Mouse (Mus musculus) cerebellum, adult 2 months (tissue): ENCODE results near the gene Nr2c1. TPM values are rescaled to one million over a fixed set of nuclear protein-coding genes. Genes with fewer than 3 reads are reported as not detected.

Experiments used
- DNase-seq, 2 experiments: peaks; one replicate each; pipeline ENCODE4 v3.0.0; 2021
- H3K27ac ChIP-seq: fragments of 200-500 bp; 2 replicates; pipeline ENCODE4 v1.5.1; 2012; ENCODE audit warnings: low read length, control low read depth, inconsistent platforms; ENCODE audit not compliant: insufficient read depth
- H3K27me3 ChIP-seq: fragments of 200-500 bp; 2 replicates; pipeline ENCODE4 v1.6.1; 2012; ENCODE audit warnings: inconsistent platforms, mild to moderate bottlenecking, low read length, moderate library complexity; ENCODE audit not compliant: control insufficient read depth, insufficient read depth
- H3K4me1 ChIP-seq: fragments of 200-500 bp; 2 replicates; pipeline ENCODE4 v1.6.1; 2011; ENCODE audit warnings: low read length; ENCODE audit not compliant: control insufficient read depth, insufficient read depth
- H3K4me3 ChIP-seq: fragments of 200-500 bp; replicated peaks from 2 replicates; pipeline ENCODE3; 2011; ENCODE audit warnings: mild to moderate bottlenecking, low read depth, low read length, control low read depth; ENCODE audit not compliant: insufficient read depth
- CTCF ChIP-seq: fragments of 200-500 bp; IDR thresholded peaks from 2 replicates; pipeline ENCODE4 v1.5.1; 2011; ENCODE audit warnings: low read depth, mild to moderate bottlenecking, control low read depth, low read length, moderate library complexity, borderline replicate concordance; ENCODE audit not compliant: insufficient read depth
- POLR2A ChIP-seq: fragments of 200-500 bp; IDR thresholded peaks from 2 replicates; pipeline ENCODE4 v1.6.1; 2011; ENCODE audit warnings: low read length, control low read depth, borderline replicate concordance; ENCODE audit not compliant: insufficient read depth
- WGBS: fragments of 180-500 bp; shearing (Covaris S2); methylation state at CpG from one replicate; pipeline ENCODE4 v1.1.7; 2018; 5-methylcytosine and 5-hydroxymethylcytosine counted together
- polyA plus RNA-seq: library from polyadenylated mRNA; depleted of rRNA; stranded (reverse); fragments of >200 nt; gene quantifications from 2 replicates; pipeline ENCODE4 v1.2.3, GENCODE M21; 2012

The Nr2c1 gene
- polyA plus RNA-seq, 1 experiment = 10.4 TPM

DNA sequence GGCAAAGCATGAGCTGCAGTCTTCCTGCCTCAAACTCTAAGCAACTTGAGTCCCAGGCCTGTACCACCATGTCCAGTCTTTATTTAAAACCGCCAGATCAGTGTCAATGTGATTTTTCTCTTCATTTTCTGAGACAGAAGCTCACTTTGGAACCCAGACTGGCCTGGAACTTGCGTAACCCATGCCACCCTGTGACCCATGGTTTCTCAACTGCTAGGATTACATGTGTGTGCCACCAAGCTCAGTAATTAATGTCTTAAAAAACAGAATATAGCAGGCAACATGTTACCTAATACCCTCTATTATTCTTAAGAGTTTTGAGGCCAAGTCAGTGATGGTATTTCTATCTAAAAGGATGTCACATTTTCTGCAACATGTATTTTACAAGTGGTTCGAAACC lies 5.4 kb upstream of the Nr2c1 start:
- WGBS = 92% methylated on average over 3 of the region's 3 CpGs
- Histone ChIP-seq H3K27ac (no peak overlapping the region), H3K4me1 (no peaks in the 10 kb centered on the region), H3K27me3 (no peaks in the 10 kb centered on the region), H3K4me3 (no peak overlapping the region)
- no peak for DNase-seq
- TF ChIP-seq CTCF (no peak), POLR2A (no peak)

- DNase-seq = no peak
- no peaks in the 10 kb centered on the region for H3K27me3 ChIP-seq
- no peak overlapping the region for H3K27ac ChIP-seq
- H3K4me1 ChIP-seq = no peaks in the 10 kb centered on the region
- no peak for TF ChIP-seq CTCF
- no peak for TF ChIP-seq POLR2A
- WGBS = 58% methylated on average over 5 of the region's 5 CpGs
- no peak overlapping the region for H3K4me3 ChIP-seq
Measured at GRCm38 (mm10) chr10:94144581-94144980, 3.2 kb upstream of the Nr2c1 start.

DNA sequence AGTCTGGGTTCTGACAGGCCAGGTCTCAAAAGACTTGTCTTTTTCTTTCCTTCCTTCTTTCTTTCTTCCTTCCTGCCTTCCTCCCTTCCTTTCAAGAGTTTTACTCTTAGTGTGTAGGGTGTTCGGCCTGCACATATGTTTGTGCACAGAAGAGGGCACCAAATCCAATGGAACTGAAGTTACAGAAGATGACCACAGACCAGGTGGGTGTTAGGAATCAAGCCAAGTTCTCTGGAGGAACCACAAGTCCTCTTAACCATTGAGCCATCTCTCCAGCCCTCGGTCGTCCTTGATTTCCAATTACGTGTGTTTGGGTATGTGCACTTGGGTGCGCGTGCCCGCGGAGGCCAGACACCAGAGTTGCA lies 450 bp upstream of the Nr2c1 start:
- Histone ChIP-seq H3K4me1 (no peaks in the 10 kb centered on the region), H3K4me3 (peak overlapping the region; percentile 64), H3K27ac (peak overlapping the region; percentile 16; the same call in 1 of the 2 replicates), H3K27me3 (no peaks in the 10 kb centered on the region)
- WGBS = 5% methylated on average over 8 of the region's 8 CpGs
- TF ChIP-seq POLR2A (no peak), CTCF (no peak)
- DNase-seq = no peak

GRCm38 (mm10) chr10:94151488-94151887 lies 3.7 kb downstream of the Nr2c1 start:
- no peak for TF ChIP-seq CTCF
- TF ChIP-seq POLR2A = no peak
- Histone ChIP-seq H3K4me3 (no peak overlapping the region), H3K27ac (no peak overlapping the region), H3K4me1 (no peaks in the 10 kb centered on the region), H3K27me3 (no peaks in the 10 kb centered on the region)
- WGBS = 84% methylated on average over 4 of the region's 4 CpGs
- DNase-seq = no peak

- H3K27me3 ChIP-seq = no peaks in the 10 kb centered on the region
- no peak overlapping the region for H3K27ac ChIP-seq
- TF ChIP-seq CTCF (no peak), POLR2A (no peak)
- H3K4me3 ChIP-seq = no peak overlapping the region
- DNase-seq = no peak
- H3K4me1 ChIP-seq = no peaks in the 10 kb centered on the region
Measured at GRCm38 (mm10) chr10:94153841-94154240, 6.0 kb downstream of the Nr2c1 start.

DNA sequence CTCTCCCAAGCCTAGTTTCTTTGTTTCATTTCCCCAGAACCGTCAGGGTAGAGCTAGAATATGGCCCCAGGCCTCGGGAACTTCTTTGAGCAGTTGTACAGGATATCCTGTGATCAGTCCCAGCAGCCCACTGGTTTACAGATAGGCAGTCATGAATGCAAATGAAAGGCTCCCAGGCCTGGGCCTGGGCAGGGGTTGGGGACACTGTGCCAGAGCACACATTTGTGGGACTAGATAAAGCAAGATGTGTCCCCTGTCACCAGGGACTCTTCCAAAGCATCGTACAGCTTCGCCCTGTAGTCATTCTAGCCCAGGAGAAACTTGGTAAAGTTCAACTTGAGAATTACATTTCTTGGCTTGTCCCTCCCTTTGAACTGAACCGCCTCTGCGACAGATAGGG lies 11.1 kb downstream of the Nr2c1 start:
- no peak for DNase-seq
- 93% methylated on average over 6 of the region's 6 CpGs for WGBS
- no peaks in the 10 kb centered on the region for H3K27me3 ChIP-seq
- no peak overlapping the region for H3K4me3 ChIP-seq
- H3K4me1 ChIP-seq = no peaks in the 10 kb centered on the region
- no peak overlapping the region for H3K27ac ChIP-seq
- no peak for TF ChIP-seq POLR2A
- no peak for TF ChIP-seq CTCF

- Histone ChIP-seq H3K4me3 (no peak overlapping the region), H3K27me3 (no peaks in the 10 kb centered on the region), H3K4me1 (no peaks in the 10 kb centered on the region), H3K27ac (no peak overlapping the region)
- TF ChIP-seq POLR2A (no peak), CTCF (no peak)
- no peak for DNase-seq
- 94% methylated on average over 4 of the region's 4 CpGs for WGBS
Measured at GRCm38 (mm10) chr10:94159406-94159805, 11.6 kb downstream of the Nr2c1 start.

DNA sequence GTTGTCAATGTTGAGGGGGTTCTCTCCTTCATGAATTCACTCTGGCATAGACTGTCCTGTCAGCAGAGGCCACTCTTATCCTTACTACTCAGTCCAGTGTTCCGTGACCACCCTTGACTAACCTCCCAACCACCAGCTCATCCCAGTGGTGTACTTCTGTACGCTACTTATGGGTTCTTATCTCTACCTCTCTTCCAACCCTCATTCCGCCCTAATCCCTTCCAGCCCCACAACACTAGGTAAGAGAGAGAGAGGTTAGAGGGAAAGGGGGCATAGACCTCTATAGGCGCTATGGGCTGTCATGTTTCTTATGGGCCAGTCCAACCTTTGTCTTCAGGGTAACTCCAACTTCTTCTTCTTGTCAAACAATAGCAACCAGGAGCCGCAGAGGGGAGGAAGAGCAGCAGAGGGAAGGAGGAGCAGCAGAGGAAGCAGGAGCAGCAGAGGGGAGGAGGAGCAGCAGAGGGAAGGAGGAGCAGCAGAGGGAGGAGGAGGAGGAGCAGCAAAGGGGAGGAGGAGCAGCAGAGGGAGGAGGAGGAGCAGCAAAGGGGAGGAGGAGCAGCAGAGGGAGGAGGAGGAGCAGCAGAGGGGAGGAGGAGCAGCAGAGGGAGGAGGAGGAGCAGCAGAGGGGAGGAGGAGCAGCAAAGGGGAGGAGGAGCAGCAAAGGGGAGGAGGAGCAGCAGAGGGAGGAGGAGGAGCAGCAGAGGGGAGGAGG lies 13.4 kb downstream of the Nr2c1 start:
- WGBS = 91% methylated on average over 5 of the region's 5 CpGs
- Histone ChIP-seq H3K27ac (no peak overlapping the region), H3K4me1 (no peaks in the 10 kb centered on the region), H3K27me3 (no peaks in the 10 kb centered on the region), H3K4me3 (no peak overlapping the region)
- no peak for DNase-seq
- TF ChIP-seq POLR2A (no peak), CTCF (no peak)
